Mouse (Mus musculus) cerebellum, adult 9-11 months (tissue): Measurements from ENCODE around the gene Olfr807.

ENCODE experiments used
- DNase-seq: peaks from one replicate; pipeline ENCODE4 v3.0.0; 2022

Gene Olfr807

GRCm38 (mm10) chr10:129757693-129758092 is at the start of gene Olfr807:
Gene Olfr807, minus strand, starts transcription at chr10:129757793.
- DNase-seq = no peak

GRCm38 (mm10) chr10:129804296-129804695 is 46.7 kb upstream of the Olfr807 start, which contains the start of gene Olfr811:
Gene Olfr811, minus strand, starts transcription at chr10:129804396.
- no peak for DNase-seq

- no peak for DNase-seq
These were observed 37.2 kb upstream of the Olfr807 start, which contains the start of gene Olfr810 for GRCm38 (mm10) chr10:129794817-129795216. Gene Olfr810, minus strand, starts transcription at chr10:129794917.

- DNase-seq = no peak
These were observed 20.5 kb upstream of the Olfr807 start for GRCm38 (mm10) chr10:129778123-129778522.

GRCm38 (mm10) chr10:129774338-129774737 is 16.7 kb upstream of the Olfr807 start, which contains the start of gene Olfr809:
Gene Olfr809, plus strand, starts transcription at chr10:129774638.
- no peak for DNase-seq

- no peak for DNase-seq
These were observed 7.6 kb upstream of the Olfr807 start, which contains the start of gene Olfr808 for GRCm38 (mm10) chr10:129765182-129765581. Gene Olfr808, plus strand, starts transcription at chr10:129765482.

GRCm38 (mm10) chr10:129741821-129742220 is 15.8 kb downstream of the Olfr807 start, which contains the start of gene Olfr806:
Gene Olfr806, minus strand, starts transcription at chr10:129741921.
- DNase-seq = no peak

GRCm38 (mm10) chr10:129729275-129729674 is 28.3 kb downstream of the Olfr807 start, which contains the start of gene Olfr805:
Gene Olfr805, minus strand, starts transcription at chr10:129729375.
- DNase-seq = no peak
